Mouse (Mus musculus) hindbrain, postnatal 0 days (tissue): ENCODE results near the gene Dab2ip. TPM values are rescaled to one million over a fixed set of nuclear protein-coding genes. Genes with fewer than 3 reads are reported as not detected.

Experiments
- ATAC-seq: fragments of 200-750 bp; cut with Nextera tagmentation; 2 replicates; pipeline ENCODE4 v1.8.0; 2017; ENCODE audit warnings: mild to moderate bottlenecking, moderate TSS enrichment, moderate library complexity
- DNase-seq: peaks from one replicate; pipeline ENCODE4 v3.0.0-alpha.2; 2015; ENCODE audit warnings: low spot score
- H3K27ac ChIP-seq: fragments of 300-500 bp; sonication (generic); 2 replicates; pipeline ENCODE4 v1.5.1; 2014; ENCODE audit warnings: mild to moderate bottlenecking
- H3K27me3 ChIP-seq: fragments of 300-500 bp; sonication (generic); 2 replicates; pipeline ENCODE4 v1.6.1; 2014; ENCODE audit warnings: low read length, mixed read lengths; ENCODE audit not compliant: insufficient read depth
- H3K36me3 ChIP-seq: fragments of 300-500 bp; sonication (generic); 2 replicates; pipeline ENCODE4 v1.6.1; 2014; ENCODE audit warnings: low read length, mixed read lengths; ENCODE audit not compliant: insufficient read depth
- H3K4me1 ChIP-seq: fragments of 300-500 bp; sonication (generic); 2 replicates; pipeline ENCODE4 v1.6.1; 2014; ENCODE audit warnings: antibody characterized with exemption, low read length, mixed read lengths; ENCODE audit not compliant: insufficient read depth
- H3K4me2 ChIP-seq: fragments of 300-500 bp; sonication (generic); 2 replicates; pipeline ENCODE4 v1.6.1; 2014; ENCODE audit warnings: low read depth, mild to moderate bottlenecking, low read length, moderate library complexity, mixed read lengths
- H3K4me3 ChIP-seq: fragments of 300-500 bp; sonication (generic); 2 replicates; pipeline ENCODE4 v1.5.1; 2014; ENCODE audit warnings: low read length
- H3K9ac ChIP-seq: fragments of 300-500 bp; sonication (generic); replicated peaks from 2 replicates; pipeline ENCODE4 v1.6.1; 2014; ENCODE audit warnings: mild to moderate bottlenecking, low read length, moderate library complexity, mixed read lengths
- H3K9me3 ChIP-seq: fragments of 300-500 bp; sonication (generic); 2 replicates; pipeline ENCODE4 v1.6.1; 2016; ENCODE audit warnings: low read length, mixed read lengths
- CTCF ChIP-seq: IDR thresholded peaks from 2 replicates; pipeline ENCODE4 v1.5.1; 2016; ENCODE audit warnings: antibody characterized with exemption, control low read depth, low read depth
- WGBS: fragments of 180-500 bp; shearing (Covaris S2); extraction: QIAGEN DNeasy Blood & Tissue Kit; methylation state at CpG from one replicate; pipeline ENCODE4 v1.1.7; 2014; 5-methylcytosine and 5-hydroxymethylcytosine counted together
- polyA plus RNA-seq: library from polyadenylated mRNA; unstranded; fragments of >200 nt; fragmentation: Nextera tagmentation; extraction: Ambion mirVana; gene quantifications from 2 replicates; pipeline ENCODE4 v1.2.1, GENCODE M21; 2015
- total RNA-seq: library from RNA; depleted of rRNA; stranded (reverse); fragments of >200 nt; gene quantifications from 2 replicates; pipeline ENCODE4 v1.2.3, GENCODE M21; 2014; rRNA removed

Gene Dab2ip
- 161 and 163 TPM in 2 replicates for total RNA-seq
- polyA plus RNA-seq = 64.5 and 69.9 TPM in 2 replicates

DNA sequence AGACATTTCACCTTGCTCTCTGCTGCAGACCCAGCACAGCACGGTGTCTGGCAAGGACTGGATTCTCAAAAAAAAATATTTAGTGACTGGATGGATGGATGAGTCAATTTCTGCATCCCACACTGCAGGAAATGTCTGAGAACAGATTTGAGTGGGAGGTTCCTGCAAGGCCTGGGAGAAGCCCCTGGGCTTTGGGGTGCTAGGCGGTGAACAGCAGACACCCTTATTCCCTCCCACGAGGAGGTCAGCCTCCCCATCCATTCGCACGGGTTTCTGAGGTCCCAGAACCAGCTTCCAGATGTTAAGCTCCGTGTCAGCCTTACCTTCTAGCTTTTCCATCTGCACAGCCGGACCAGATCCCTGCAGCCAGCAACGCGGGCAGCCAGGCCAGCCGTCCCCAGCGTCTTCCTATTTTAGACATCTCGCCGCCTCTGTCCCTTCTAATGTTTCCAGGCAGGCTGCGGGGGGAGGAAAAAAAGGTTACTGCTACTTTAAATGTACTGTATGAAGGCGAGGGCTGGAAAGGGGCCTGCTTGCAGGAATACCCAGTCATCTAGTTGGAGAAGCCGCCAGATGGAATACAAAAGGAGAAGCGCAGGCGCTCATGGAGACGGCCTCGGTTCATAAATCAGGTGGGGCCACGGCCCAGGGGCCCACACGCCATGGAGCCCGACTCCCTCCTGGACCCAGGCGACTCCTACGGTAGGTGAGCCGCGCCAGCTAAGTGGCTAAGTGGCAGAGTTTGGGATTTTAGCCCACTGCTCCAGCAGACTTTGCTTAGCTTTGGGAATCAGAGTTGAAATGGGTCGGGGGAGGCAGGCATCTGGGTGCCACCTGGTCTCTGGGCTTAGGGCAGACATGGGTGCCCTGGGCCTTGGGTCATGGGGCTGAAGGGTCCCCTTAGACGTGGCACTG, at the start of gene Dab2ip:
TSS of gene Dab2ip (plus strand) at position 356 of the 915 bp plus-strand sequence.
- Histone ChIP-seq H3K9ac (peak within 1 kb of the TSS; percentile 9), H3K4me3 (no peak within 1 kb of the TSS), H3K36me3 (no peaks in the 10 kb centered on the region), H3K27ac (0 out of 2 replicates have a peak within 1 kb of the TSS, but pooled peaks have one; percentile 15), H3K9me3 (no peaks in the 10 kb centered on the region), H3K4me2 (peak within 1 kb of the TSS; percentile 16; the same call in 1 of the 2 replicates), H3K4me1 (peaks cover 10% of the 10 kb centered on the region; the same call in 1 of the 2 replicates), H3K27me3 (no peaks in the 10 kb centered on the region)
- DNase-seq = peak; percentile 52
- 42% methylated on average over 29 of the region's 29 CpGs for WGBS
- 0 out of 2 replicates have a peak, but pooled peaks have one; percentile 27 for ATAC-seq
- TF ChIP-seq CTCF = no peak

DNA sequence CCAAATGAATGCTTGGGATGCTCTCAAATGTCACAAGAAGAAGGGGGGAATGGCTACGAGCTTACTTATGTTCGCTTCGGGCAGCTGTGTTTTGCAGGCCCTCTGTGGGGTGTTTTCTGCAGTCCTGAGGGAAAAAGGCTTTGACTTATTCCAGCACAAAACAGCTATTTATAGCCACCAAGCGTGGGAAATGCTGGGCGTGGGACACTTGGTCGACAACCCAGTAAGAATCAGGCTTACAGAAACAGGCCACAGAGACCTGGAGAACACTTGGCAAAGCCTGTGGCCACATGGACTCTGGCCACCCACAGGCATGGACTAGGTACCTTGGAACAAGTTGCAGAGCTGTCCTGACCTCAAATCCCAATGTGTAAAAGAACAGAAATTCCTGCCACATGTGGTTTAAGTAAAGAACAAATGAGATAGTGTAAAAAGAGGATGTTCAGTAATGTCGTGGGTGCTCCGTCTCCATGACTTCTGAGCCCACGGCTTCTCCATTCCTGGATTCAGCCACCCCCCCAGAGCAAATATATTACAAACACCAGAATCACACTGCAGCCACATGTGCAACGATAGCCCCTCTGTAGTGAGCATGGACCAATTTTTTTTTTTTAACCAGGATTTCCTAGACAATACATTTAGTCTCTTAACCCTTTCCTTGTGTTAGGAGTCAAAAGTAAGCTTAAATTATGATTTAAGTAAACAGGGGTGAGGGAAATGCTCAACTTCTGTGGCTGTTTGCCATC, 49.3 kb upstream of the Dab2ip start:
- Histone ChIP-seq H3K9me3 (no peaks in the 10 kb centered on the region), H3K4me1 (no peaks in the 10 kb centered on the region; the same call in 1 of the 2 replicates), H3K9ac (no peak overlapping the region), H3K36me3 (no peaks in the 10 kb centered on the region), H3K27ac (peak overlapping the region; percentile 8), H3K4me2 (no peak overlapping the region), H3K27me3 (no peaks in the 10 kb centered on the region), H3K4me3 (no peak overlapping the region)
- peak; percentile 77 for DNase-seq
- WGBS = 31% methylated on average over 10 of the region's 10 CpGs
- TF ChIP-seq CTCF = no peak
- peak; percentile 54; the same call in 1 of the 2 replicates for ATAC-seq

DNA sequence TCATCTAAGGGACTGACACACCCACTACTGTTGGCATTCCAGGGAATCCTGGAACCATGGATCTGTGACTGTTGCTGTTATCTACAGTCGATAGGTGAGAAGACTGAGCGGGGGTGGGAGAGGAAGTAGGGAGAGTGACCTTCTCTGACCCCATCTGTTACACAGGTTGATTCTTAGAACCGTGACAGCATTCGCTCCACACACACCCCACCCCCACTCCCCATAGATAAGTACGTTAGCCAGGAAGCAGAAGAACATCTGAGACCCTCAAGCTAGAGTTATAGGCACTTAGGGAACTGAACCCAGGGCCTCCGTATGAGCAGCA, 48.8 kb upstream of the Dab2ip start:
- WGBS = 53% methylated on average over 6 of the region's 6 CpGs
- no peak overlapping the region for H3K27ac ChIP-seq
- DNase-seq (no peak), ATAC-seq (no peak)
- H3K4me3 ChIP-seq = no peak overlapping the region
- no peaks in the 10 kb centered on the region for H3K27me3 ChIP-seq
- H3K36me3 ChIP-seq = no peaks in the 10 kb centered on the region
- TF ChIP-seq CTCF = no peak
- H3K4me2 ChIP-seq = no peak overlapping the region
- no peaks in the 10 kb centered on the region for H3K9me3 ChIP-seq
- no peaks in the 10 kb centered on the region; the same call in 1 of the 2 replicates for H3K4me1 ChIP-seq
- H3K9ac ChIP-seq = no peak overlapping the region

DNA sequence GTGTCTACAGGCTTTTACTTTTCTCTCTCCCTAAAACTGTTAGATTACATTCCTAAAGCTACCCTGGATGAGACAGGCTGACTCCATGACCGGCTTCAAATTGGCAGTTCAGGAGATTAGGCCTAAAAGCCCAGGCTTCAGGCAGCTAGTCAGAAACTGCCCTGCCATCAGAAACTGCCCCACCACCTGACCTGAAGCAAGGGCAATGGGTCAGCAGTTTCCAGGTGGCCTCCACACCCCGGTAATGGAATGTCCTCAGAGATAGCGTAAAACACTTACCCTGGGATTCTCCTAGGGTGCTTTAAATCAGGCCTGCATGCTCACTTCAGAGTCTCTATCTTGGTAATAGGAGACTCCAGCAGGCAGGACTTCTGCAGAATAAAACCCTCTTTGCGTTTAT, 48.2 kb upstream of the Dab2ip start:
- Histone ChIP-seq H3K4me1 (no peaks in the 10 kb centered on the region; the same call in 1 of the 2 replicates), H3K27ac (no peak overlapping the region), H3K4me3 (no peak overlapping the region), H3K4me2 (no peak overlapping the region), H3K27me3 (no peaks in the 10 kb centered on the region), H3K9ac (no peak overlapping the region), H3K36me3 (no peaks in the 10 kb centered on the region), H3K9me3 (no peaks in the 10 kb centered on the region)
- TF ChIP-seq CTCF = no peak
- ATAC-seq (no peak), DNase-seq (no peak)
- WGBS = 68% methylated on average over 4 of the region's 4 CpGs

DNA sequence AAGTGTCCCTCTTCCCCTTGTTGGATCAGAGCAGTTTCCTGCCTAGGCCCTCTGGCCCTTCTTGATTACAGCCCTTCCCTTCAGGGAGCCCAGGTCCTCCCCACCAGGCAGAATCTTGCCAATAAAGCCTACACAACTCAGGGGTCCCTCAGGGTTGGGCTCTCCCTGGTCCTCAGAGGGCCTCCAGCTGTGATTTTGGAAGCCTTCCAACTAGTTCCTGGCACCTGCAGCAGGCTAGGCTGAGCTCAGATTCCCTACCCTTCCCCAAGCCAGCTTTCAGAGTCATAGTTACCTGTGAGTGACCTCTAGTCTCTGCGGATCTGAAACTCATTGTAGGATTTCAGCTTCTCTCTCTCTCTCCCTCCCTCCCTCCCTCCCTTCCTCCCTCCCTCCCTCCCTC, 47.1 kb upstream of the Dab2ip start:
- Histone ChIP-seq H3K4me2 (no peak overlapping the region), H3K4me3 (no peak overlapping the region)
- TF ChIP-seq CTCF = no peak

DNA sequence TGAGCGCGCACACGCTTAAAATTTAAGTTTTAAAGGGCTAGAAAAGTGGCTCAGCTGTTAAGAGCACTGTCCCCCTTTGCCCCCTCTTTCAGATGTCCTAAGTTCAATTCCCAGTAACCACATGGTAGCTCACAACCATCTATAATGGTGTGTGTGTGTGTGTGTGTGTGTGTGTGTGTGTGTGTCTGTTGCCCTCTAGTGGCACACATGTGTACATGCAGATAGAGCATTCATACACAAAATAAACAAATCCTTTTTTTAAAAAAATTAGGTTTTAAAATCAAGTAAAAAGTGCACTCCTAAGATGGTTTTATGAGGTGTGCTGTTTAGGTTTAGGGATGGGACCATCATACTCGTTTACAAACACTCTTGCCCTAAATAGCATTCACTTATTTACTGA, 45.8 kb upstream of the Dab2ip start:
- no peak overlapping the region for H3K9ac ChIP-seq
- peak; percentile 54 for TF ChIP-seq CTCF
- ATAC-seq (no peak), DNase-seq (no peak)
- H3K4me2 ChIP-seq = no peak overlapping the region
- 95% methylated on average over 4 of the region's 4 CpGs for WGBS
- no peaks in the 10 kb centered on the region; the same call in 1 of the 2 replicates for H3K4me1 ChIP-seq
- no peaks in the 10 kb centered on the region for H3K36me3 ChIP-seq
- H3K4me3 ChIP-seq = no peak overlapping the region
- no peaks in the 10 kb centered on the region for H3K9me3 ChIP-seq
- H3K27ac ChIP-seq = no peak overlapping the region
- no peaks in the 10 kb centered on the region for H3K27me3 ChIP-seq

More for the DNA sequence above, 47.1 kb upstream of the Dab2ip start:
- ATAC-seq = no peak
- no peak for DNase-seq
- Histone ChIP-seq H3K27ac (no peak overlapping the region), H3K27me3 (no peaks in the 10 kb centered on the region), H3K36me3 (no peaks in the 10 kb centered on the region), H3K4me1 (no peaks in the 10 kb centered on the region; the same call in 1 of the 2 replicates), H3K9ac (no peak overlapping the region), H3K9me3 (no peaks in the 10 kb centered on the region)
- 63% methylated on average over 1 of the region's 1 CpGs for WGBS
